Mouse (Mus musculus): ENCODE results near the gene Zfand4.

DNA sequence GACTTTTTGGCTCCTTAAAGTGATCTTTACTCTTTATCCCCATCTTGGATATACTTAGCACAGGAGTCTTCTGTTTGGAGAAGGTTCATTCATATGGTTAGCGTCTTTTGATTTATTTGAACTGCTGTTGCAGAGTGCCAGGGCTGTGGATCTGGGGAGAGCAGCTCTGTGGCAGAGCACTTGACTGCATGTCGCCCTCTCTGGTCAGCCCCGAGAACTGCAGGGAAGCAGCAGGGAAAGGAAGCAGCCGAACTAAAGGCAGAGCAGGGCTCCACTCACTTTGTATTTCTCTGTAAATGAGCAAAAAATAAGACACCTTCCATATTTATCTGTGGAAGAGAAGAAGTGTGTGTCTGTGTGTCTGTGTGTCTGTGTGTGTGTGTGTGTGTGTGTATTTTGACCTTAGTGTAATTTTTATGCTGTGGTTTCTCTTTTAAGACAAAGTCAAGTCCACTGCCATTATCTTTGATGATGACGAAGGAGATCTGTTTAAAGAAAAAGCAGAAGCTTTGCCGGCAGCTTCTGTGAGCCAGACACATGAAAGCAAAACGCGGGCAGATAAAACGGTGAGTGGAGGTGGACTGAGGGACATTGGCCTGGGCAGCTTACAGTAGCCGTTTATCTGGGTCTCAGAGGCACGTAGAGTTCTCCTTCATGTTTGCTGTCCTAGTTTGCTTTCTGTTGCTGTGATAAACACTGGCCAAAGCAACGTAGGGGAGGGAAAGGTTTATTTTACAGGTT lies 35.1 kb upstream of the Zfand4 start:
- TF ChIP-seq POLR2A (IDR thresholded peaks at IDR 0.05; ENCODE audit: low read depth, low read length) (no peak), CTCF (conservative IDR thresholded peaks at IDR 0.05; ENCODE audit: insufficient read depth, insufficient read length, low read depth, low read length) (peak; percentile 92)
